Mouse (Mus musculus) gastrocnemius, adult 18-20 months (tissue): ENCODE data around the gene Acsf3. TPM values are rescaled to one million over a fixed set of nuclear protein-coding genes. Genes with fewer than 3 reads are reported as not detected.
A peak's percentile ranks its signal among the peaks of the same experiment; 100 is the strongest.

Experiments
- DNase-seq: peaks from one replicate; pipeline ENCODE4 v3.0.0; 2021; ENCODE audit warnings: low spot score
- total RNA-seq, 2 experiments: library from RNA; stranded (reverse); gene quantifications; 2 replicates each; pipeline ENCODE4 v1.2.3; 2021

Acsf3 gene
- total RNA-seq, 2 experiments from 2014 or later = 12.4 to 12.9 TPM

GRCm38 (mm10) chr8:122810376-122810775, 35.1 kb downstream of the Acsf3 start:
- no peak for DNase-seq

GRCm38 (mm10) chr8:122811870-122812494, 36.7 kb downstream of the Acsf3 start:
- DNase-seq = no peak

GRCm38 (mm10) chr8:122812610-122813250, 37.4 kb downstream of the Acsf3 start:
- no peak for DNase-seq

- DNase-seq = no peak
Observed at GRCm38 (mm10) chr8:122814608-122815007, 39.3 kb downstream of the Acsf3 start.

- no peak for DNase-seq
Observed at GRCm38 (mm10) chr8:122816965-122817364, 41.7 kb downstream of the Acsf3 start.

GRCm38 (mm10) chr8:122817724-122818496, 42.6 kb downstream of the Acsf3 start:
- no peak for DNase-seq

- DNase-seq = no peak
Observed at GRCm38 (mm10) chr8:122819776-122820175, 44.5 kb downstream of the Acsf3 start.

GRCm38 (mm10) chr8:122824571-122824970, 49.3 kb downstream of the Acsf3 start:
- no peak for DNase-seq

GRCm38 (mm10) chr8:122824986-122825385, 49.7 kb downstream of the Acsf3 start:
- DNase-seq = no peak

GRCm38 (mm10) chr8:122825408-122825807, 50.1 kb downstream of the Acsf3 start:
- DNase-seq = no peak

- DNase-seq = no peak
Observed at GRCm38 (mm10) chr8:122829396-122829795, 54.1 kb downstream of the Acsf3 start.

GRCm38 (mm10) chr8:122830349-122831061, 55.2 kb downstream of the Acsf3 start:
- peak; percentile 92 for DNase-seq

- DNase-seq = no peak
Observed at GRCm38 (mm10) chr8:122834416-122834815, 59.1 kb downstream of the Acsf3 start.

- DNase-seq = peak; percentile 75
Observed at GRCm38 (mm10) chr8:122834971-122835370, 59.7 kb downstream of the Acsf3 start.

- DNase-seq = no peak
Observed at GRCm38 (mm10) chr8:122836199-122836598, 60.9 kb downstream of the Acsf3 start.

GRCm38 (mm10) chr8:122836696-122837095, 61.4 kb downstream of the Acsf3 start:
- DNase-seq = no peak

GRCm38 (mm10) chr8:122844161-122844560, 68.9 kb downstream of the Acsf3 start:
- DNase-seq = no peak

- DNase-seq = no peak
Observed at GRCm38 (mm10) chr8:122845662-122846061, 70.4 kb downstream of the Acsf3 start.

- peak; percentile 84 for DNase-seq
Observed at GRCm38 (mm10) chr8:122847829-122848561, 72.7 kb downstream of the Acsf3 start, which contains the start of gene Cdh15. Gene Cdh15 (plus strand): TSS chr8:122847966.

- DNase-seq = no peak
Observed at GRCm38 (mm10) chr8:122849152-122849910, 74.0 kb downstream of the Acsf3 start.
